Mouse (Mus musculus) heart, adult 11 months (tissue): Measurements from ENCODE around the gene Fmod.

Experiments
- DNase-seq: peaks from one replicate; pipeline ENCODE4 v3.0.0; 2022

Gene Fmod

DNA sequence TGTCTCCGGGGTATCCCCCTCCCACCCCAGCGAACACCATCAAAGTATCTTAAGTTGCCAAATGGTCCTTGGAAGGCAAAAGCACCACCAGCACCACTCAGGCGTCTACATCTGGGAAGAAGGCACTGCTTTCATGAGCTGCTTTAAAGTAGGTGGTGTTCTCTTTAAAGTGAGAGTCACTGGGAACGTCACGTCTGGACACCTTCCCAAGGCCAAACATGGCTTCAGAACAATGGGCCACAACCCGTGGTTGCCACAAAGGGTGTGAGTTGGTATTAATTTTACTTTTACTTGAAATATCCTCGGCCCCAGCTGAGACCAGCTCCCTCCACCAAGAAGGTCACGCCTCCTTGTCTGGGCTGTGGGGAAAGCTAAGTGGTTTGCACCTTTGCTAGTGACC is 20.7 kb downstream of the Fmod start:
- no peak for DNase-seq

DNA sequence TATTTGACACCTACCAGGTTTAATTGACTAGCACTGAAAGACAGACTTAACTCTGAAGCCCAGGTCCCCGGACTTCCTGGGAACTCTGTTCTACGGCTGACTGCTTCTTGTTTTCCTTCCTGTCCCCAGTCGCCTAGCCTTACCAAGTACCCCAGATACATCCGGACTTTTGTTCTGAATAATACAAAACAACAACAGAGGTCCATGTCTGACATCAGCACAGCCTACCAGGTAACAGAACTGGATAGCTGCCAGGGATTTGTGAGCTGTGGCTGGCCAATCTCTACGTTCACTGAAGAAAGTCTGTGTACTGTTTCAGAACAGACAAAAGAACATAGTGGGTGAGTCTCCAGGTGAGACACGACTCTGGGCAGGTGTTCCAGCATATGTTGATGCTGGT is 21.8 kb downstream of the Fmod start:
- DNase-seq: peak; percentile 95

DNA sequence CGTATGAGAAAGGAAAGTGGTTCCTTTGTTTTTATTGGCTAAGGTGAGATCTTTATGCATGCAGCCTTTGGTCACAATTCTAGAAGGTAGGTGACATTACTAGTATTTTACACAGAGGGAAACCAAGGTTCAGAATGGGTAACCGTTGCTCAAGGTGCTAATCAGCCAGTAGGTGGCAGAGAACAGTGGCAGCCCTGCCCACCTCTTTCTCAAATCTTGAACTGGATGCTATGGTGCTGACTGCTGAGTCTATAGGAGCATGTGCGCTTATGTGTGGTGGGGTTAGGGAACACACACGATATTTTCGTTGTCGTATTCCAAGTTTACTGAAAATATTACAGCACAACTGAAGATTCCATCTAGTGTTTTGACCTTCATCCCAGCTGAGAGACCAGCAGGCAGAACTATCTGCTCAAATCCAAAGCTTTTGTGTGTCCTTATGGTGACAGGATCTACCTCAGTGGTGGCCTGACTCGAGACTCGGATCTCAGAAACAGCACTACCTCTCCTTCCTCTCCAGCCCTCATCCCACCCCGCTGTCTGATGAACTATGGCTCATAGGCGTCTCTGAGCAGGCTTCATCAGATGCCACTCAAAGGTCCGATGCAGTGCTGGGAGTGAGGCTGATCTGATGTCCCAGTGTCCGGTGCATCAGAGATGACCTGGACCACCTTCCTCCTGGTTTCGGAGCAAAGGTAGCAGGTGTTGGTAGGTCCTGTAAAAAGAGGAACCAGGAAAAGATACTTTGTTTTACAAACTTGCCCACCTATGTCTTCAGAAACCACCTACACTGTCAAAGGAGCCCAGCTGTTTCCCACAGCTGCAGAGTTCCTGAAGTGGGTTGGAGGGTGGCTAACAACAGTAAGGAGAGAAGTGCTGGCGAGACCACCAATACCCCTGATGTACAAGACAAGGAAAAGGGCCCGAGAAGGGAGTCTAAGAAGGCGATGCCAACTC is 23.0 kb downstream of the Fmod start:
- no peak for DNase-seq

DNA sequence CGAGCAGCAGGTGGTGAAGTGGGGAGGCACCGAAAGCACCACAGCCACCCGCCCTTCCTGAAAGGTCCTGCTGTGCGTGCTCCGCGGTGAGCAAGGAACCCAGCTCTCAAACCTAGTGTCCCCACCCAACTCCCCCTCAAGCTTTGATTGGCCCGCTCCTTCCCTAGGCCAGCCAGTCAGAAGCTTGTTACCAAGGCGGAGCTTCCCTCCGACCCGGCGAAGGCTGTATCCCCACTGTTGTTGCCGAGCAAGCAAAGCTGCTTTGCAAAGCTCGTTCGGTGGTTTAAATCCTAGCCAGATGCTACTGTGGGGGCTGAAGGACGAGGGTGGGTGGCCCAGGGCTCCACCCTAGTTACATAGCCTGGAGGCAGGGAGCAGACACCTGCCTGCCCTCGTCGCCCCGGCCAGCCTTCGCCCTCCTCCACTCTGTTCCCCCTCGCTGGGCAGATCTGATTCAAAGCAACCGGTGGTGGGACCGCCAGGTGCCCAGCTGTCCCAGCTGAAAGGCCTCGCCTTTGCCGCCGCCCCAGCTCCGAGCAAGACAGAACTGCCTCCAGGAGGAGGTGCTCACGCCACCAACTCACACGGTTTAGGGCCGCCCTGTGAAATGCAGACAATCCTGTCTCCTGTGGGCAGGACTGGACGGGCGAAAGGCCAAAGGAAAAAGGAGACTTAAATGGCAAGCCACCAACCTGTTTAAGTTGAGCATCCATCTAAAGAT is 24.0 kb downstream of the Fmod start:
- DNase-seq: peak; percentile 100

DNA sequence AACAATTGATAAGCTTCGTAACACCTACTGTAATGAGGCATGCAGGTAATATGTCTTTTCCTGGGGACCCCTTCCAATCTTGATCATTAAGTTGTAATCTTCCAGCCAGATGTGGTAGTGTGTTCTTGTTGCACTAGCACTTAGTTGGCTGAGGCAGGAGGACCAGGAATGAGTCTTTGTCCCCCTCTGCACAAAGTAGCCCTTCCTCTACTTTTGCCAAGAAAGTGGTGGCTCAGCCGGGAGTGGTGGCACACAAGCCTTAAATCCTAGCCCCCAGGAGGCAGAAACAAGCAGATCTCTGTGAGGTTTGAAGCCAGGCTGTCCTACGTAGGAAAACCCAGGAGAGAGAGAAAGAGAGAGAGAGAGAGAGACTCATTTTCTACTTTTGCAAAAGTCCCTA is 24.9 kb downstream of the Fmod start:
- no peak for DNase-seq

DNA sequence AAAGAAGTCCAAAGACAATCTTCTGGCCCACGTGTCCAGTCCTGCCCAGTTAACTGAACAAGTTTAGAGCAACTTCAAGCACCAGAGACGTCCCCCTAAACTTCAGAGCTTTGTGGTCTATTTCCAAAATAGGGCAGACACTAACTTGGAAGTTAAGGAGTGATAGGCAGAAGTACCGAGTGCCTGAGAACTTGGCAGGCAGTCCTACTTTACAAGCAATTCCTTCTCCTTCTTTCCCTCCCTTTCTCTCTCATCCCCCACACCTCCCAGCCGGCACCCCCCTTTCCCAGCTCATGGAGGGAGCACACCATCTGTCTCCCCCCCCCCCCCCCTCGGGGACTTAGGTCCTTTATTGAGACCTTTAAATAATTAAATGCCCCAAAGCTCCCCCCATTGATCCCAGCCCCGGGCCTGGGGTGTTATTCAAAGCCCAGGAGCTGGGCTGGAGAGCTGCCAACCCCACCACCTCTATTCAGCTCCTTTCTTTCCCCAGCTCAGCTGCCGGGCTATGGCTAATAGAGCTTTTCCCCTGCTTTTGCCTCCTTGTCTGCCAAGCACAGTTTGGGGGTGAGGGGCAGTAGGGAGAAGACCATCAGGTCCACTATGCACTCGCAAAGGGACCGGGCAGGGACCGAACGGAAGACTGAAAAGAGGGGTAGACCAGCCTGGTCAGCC is 25.5 kb downstream of the Fmod start:
- DNase-seq: no peak

DNA sequence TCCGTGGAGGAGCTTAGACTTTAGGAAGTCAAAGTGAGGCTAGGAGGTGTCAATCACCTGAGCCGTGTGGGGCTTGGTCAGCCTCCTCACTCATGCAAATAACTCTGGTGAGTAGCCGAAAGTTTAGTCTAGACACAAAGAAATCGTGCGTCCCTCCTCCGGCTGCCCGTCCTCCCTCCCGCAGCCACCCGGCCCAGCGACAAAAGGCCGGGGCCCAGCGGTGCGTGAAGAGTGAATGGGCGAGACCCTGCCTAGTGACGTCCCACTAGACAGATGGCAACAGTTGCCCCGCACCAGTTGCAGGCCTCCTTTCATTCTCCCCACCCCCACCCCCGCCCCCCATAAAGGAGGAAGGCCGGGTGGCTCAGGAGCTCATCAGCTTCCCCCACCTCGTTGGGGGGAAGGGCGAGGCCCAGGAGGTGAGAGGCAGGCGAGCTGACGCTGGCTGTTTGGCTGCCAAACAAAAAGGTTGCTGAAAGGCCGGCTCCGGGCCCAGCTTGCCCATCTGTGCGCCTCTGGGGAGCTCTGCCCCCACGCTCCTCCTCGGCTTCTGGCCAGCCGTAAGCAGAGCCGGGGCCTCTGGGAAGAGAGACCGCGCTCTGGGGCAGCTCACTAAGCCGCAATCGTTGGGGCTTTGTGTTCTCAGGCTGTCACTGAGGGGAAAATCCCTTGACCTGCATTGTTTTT is 26.2 kb downstream of the Fmod start:
- peak; percentile 98 for DNase-seq

DNA sequence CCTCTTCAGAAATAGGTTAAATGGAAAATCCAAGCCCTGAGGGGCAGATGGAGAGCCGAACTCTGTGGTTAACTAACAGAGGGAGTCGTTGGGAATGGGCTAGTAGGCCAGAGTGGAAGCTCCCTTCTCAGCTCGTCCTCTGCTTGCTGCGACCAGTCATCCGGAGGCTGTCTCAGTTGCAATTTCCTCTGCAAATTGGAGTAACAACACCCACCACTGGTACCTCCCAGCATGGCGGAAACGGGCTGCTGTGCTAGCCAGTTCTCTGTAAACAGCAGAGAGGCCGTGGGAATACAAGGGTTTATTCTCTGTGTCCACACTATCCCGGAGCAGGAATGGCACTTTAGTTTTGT is 26.7 kb downstream of the Fmod start:
- DNase-seq: peak; percentile 98

DNA sequence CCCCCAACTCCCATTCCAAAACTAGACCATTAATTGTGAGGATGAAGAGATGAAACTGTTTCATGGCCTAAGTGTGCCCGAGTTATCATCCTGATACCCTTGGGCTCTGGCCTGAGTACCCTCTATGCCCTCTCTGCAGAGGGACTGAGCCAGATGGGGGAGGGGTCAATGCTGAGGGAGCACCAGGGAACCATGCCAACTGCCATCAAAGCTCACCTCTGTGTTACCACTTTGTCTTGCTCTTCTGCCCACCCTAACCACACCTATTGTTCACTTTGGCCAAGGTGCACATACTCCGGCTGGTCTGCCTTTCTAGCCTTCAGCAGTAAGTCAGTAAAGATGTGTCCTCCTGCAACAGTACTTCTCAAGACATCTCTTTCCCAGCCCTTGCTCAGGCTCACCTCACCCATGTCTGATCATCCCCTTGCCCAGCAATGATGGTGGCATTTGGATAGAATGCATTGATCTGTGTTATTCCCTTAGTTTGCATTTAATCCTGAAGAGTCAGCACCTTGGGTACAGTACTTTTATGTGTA is 27.3 kb downstream of the Fmod start:
- DNase-seq: no peak

DNA sequence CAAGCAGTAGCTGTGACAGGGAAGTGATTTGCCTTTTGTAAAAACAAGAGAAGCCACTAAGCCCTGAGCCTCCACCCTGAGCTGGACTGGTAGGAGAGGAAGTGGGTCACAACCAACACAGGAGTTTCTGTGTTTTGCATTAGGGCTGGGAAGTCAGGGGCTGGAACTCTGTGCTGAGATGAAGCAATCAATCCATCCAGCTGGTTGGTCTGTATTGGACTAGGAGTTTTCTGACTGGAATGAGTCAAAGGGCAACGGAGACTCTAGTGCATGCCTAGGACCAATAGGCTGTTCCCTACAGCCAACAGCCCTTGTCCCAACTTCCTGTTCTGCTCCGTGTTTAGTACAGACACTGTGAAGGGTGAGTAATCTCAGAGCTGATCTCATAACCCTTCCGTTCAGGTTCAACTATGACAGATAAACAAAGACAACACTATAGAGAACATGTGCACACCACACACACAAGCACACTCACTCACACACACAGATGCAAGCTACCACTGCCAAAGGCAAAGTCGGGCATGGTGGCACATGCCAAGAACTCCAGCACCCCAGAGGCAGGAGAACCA is 28.3 kb downstream of the Fmod start:
- peak; percentile 99 for DNase-seq

DNA sequence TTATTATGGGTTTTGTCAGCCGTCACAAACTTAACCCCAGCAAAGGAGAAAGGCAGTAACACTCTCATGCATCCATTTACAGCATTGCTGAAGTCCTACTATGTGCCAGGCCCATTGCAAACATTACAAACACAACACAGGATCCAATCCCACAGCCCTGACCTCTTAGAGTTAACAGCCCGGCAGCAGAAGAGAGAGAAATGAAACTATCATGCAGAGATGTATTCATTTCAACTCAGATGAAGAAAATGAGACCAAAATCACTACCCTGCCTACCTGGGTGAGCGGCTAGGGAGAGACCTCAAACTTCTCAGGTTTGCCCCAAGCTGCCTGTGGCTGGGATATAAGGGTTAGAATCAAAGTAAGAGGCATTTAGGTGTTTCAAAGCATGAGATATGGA is 29.5 kb downstream of the Fmod start:
- DNase-seq: no peak

DNA sequence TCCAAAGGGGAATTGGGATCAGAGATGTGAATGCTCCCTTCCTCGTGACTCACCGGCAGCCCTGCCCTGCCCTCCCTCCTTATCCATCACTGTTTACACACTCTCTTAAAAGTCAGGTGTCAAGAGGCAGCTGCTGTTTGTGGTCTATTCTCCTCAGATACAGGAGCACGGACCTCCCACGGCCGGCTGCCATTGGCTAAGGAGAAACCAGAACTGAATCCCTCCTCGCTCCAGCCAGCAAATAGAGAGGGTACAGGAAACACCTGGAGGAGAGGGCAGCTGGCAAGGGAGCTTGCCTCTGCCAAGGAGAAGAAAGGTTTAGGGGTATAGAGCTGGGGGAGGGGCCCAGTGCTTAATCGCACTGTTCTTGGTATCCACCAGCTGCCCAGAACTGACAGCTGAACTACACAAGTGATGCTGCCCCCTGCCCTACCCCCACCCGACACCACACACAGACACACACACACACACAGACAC is 30.1 kb downstream of the Fmod start:
- DNase-seq: peak; percentile 98

DNA sequence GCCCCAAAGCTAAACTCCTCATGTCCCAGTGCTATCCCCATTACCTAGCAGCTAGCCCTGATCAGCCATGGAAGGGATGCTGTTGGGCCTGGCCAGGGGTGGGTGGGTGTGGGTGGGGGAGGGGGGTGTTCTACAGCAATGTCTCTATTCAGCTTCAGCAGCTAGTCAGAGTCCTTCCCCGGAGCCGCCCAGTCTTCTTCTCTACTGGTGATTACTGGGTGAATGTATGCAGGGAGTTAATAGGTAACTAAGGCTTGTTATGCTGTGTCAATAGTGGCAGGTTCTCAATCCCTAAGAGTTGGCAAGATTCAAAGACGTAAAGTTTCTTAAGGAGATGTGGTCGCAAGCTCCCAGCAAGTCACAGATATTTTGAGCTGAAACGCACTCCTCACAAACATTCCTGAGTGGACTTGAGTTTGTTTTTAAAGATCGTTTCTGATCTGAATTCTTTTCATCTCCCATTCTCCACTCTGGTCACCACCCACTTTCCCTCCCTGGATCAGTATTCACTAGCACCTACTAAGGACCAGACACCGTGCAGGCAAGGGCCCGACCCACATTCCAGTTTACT is 33.1 kb downstream of the Fmod start:
- DNase-seq: no peak

DNA sequence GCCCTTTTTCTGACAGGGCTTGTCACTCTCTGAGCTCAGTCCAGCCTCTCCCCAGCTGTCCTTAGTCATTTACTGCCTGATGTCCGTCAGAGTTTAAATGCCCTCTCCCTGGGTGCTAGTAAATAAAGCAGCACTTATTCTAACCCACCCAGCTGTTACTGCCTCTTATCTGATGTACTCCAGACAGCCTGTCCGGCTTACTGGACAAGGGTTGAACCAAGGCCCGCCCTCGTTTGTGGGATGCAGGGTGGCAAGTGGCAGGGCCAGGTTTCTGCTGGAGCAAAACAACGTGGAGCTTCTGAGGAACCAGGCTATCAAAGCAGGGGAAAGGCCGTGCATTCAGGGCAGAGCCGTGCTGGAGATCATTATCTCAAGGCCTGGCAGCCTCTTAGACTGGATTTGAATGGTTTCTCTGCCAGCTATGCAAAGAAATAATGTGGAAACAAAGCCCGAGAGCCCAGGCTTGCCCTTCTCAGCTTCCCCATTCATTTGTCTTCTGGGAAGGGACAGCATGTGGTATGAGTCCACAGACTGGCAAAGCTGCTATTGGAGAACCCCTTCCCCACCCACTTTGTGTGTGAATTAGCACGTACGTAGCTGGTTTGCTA is 34.5 kb downstream of the Fmod start:
- peak; percentile 93 for DNase-seq

DNA sequence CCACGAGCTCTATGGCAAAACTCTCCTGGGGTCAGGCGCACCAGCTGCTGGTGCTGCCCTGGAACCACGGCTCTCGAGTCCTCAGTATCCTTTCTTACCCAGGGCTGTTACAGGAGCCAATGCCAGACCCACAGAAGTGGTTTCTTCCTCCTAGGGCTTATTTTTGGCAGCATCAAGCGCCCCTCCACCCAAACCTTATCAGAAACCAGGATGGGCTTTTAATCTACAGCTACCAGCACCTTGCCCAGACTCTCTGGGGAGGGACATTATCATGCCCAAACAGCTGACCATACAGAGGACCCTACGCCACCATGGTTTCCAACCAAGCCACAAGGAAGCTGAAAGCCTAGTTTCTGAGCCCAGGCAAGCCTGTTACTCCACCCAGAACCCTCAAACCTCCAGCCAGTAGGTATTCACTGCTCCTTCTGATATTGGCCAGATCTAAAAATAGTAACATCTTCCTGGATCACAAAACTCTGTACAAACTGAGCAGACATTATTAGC is 36.1 kb downstream of the Fmod start:
- peak; percentile 92 for DNase-seq

DNA sequence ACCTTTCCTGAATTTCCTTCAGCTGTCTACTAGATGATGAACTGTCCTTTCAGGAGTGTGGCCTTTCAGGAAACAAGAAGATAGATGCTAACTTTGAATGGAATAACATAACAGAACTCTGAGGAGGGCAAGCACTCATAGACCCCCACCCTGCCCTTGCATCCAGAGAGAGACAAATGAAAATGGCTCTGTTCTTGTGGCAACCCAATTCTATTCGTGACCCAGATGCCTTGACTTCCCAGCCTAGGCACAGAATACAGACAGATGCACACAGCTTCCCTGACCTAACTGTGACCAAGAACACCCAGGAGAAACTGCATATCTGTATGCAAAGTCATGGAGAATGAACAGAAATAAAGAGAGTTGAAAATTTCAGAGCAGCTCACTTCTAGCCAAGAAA is 36.6 kb downstream of the Fmod start:
- DNase-seq: no peak

DNA sequence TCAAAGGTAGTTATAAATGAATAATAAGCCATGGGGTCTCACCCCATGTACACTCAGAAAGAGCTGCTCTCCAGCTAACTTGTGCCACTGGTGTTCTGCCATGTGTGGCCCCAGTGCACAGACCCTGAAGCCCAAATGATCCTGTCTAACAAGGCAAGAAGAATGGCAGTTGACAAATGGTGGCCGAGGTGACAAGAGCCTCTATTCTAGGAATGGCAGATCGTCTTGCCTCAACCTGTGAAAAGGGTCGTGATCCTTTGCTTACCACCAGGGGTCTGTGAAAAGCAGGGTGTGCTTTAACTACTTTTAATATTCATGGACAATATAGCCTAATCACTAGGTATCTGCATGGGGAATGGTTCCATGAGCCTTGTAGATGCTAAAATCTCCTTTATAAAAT is 37.1 kb downstream of the Fmod start:
- DNase-seq: no peak

DNA sequence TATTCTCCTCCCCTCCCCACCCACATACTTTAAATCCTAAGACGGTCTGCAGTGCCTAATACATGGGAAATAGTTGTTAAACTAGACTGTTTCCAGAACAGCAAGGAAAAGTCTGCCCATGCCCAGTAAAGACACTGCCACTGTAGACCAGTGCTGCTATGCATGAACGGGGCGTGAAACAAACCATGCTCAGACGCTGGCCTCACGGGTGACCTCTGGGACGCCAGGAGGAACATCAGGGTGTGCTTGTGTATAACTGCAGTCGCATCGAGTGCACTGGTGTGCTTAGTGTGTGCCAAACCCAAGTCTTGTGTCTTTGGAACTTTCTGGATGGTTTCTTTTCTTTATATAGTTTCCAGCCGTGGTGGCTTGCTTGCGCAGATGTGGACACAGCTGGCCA is 37.6 kb downstream of the Fmod start:
- DNase-seq: peak; percentile 94

DNA sequence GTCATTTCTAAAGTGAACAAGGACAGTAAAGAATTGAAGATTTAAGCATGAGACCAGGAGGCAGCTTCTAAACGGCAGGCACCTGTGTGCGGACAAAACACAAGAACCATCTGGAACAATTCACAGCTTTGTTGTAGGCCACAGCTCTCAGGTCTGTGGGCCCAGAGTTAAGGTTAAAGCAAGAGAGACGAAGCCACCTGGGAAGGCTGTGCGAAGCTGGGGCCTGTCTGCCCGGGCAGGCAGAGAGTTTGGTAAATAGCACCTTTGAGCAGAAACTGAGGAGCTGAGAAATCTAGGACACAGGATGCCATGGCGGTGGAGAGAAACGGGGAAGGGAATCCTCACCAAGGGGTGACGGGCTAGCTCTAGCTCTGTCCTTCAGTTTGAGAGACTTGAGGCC is 38.5 kb downstream of the Fmod start:
- DNase-seq: no peak

DNA sequence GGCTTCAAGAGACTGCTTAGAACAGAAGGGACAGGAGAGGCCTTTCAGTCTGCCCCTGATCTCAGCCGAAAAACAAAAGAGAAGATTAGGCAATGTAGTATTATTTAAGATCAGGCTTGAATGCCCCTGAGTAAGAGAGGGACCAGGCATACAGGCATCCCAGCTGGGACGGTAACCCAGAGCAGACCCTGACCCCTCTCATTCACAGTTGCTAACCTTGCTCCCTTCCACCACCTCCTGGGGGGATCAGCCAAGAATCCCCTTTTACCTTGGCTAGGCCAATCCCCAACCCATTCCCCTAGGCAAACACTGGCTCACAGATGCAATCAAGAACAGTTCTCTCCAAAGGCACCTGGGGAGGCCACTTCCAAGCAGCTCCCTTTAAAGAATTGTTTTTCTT is 39.7 kb downstream of the Fmod start:
- no peak for DNase-seq

DNA sequence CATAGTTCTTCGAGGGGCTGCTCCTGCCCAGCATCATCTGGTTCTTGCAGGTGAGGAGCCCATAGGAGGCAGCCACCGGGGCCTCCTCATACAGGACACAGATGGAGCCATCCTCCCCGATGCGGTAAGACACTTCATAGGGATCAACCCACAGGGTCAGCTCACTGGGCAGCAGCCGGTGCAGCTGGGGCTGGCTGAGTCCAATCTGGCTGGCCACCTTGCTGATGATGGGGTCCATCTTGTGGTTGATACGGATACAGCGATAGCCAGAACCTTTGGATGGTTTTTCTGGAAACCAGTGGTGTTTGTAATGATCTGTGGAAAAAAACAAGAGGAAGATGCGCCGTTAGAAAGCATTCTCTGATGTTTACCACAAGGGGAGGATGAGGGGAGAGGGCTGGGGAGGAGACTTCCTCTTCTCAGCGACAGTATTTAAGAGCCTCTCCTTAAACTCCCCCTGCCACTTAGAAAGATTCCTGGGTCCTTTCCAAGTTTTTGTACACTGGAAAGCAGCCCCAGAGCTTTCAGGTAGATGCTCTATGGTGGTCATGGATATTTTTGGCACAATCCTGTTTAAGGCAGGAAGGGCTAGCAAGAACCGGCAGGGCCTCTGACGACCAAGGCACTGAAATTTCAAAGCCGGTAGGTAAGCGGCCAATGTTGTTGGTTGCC is 40.5 kb downstream of the Fmod start:
- DNase-seq: peak; percentile 97
